Mouse (Mus musculus) liver, postnatal 0 days (tissue): ENCODE measurements around the gene Cog7. TPM values are rescaled to one million over a fixed set of nuclear protein-coding genes. Genes with fewer than 3 reads are reported as not detected.

Experiments
- ATAC-seq: fragments of 200-750 bp; cut with Nextera tagmentation; 2 replicates; pipeline ENCODE4 v1.8.0; 2017; ENCODE audit warnings: mild to moderate bottlenecking, moderate library complexity
- DNase-seq: peaks from one replicate; pipeline ENCODE4 v3.0.0-alpha.2; 2016
- H3K27ac ChIP-seq: fragments of 300-500 bp; sonication (generic); 2 replicates; pipeline ENCODE4 v1.5.1; 2014; ENCODE audit warnings: antibody characterized with exemption, moderate library complexity, mild to moderate bottlenecking, low read depth
- H3K27me3 ChIP-seq: fragments of 300-500 bp; sonication (generic); 2 replicates; pipeline ENCODE4 v1.6.1; 2014; ENCODE audit warnings: low read length, control low read depth, mixed read lengths; ENCODE audit not compliant: insufficient read depth
- H3K36me3 ChIP-seq: fragments of 300-500 bp; sonication (generic); replicated peaks from 2 replicates; pipeline ENCODE4 v1.6.1; 2014; ENCODE audit warnings: mild to moderate bottlenecking, control low read depth, low read length, moderate library complexity, mixed read lengths; ENCODE audit not compliant: insufficient read depth
- H3K4me1 ChIP-seq: fragments of 300-500 bp; sonication (generic); 2 replicates; pipeline ENCODE4 v1.6.1; 2014; ENCODE audit warnings: antibody characterized with exemption, mild to moderate bottlenecking, control low read depth; ENCODE audit not compliant: insufficient read depth
- H3K4me2 ChIP-seq: fragments of 300-500 bp; sonication (generic); 2 replicates; pipeline ENCODE4 v1.6.1; 2014; ENCODE audit warnings: low read depth, mild to moderate bottlenecking, low read length, moderate library complexity, mixed read lengths
- H3K4me3 ChIP-seq: fragments of 300-500 bp; sonication (generic); 2 replicates; pipeline ENCODE4 v1.5.1; 2014; ENCODE audit warnings: low read depth, low read length
- H3K9ac ChIP-seq: fragments of 300-500 bp; sonication (generic); replicated peaks from 2 replicates; pipeline ENCODE4 v1.6.1; 2014; ENCODE audit warnings: mild to moderate bottlenecking, moderate library complexity
- H3K9me3 ChIP-seq: fragments of 300-500 bp; sonication (generic); 2 replicates; pipeline ENCODE4 v1.6.1; 2016; ENCODE audit warnings: mild to moderate bottlenecking, control low read depth, low read length, mixed read lengths
- CTCF ChIP-seq: sonication (generic); IDR thresholded peaks from 2 replicates; pipeline ENCODE4 v1.5.1; 2016; ENCODE audit warnings: antibody characterized with exemption, low read depth
- EP300 ChIP-seq: IDR thresholded peaks from 2 replicates; pipeline ENCODE4 v1.6.1; 2016; ENCODE audit warnings: antibody characterized with exemption, low read depth, mild to moderate bottlenecking
- WGBS: fragments of 180-500 bp; shearing (Covaris S2); extraction: QIAGEN DNeasy Blood & Tissue Kit; methylation state at CpG from one replicate; pipeline ENCODE4 v1.1.7; 2014; ENCODE audit not compliant: insufficient replicate concordance; 5-methylcytosine and 5-hydroxymethylcytosine counted together
- polyA plus RNA-seq: library from polyadenylated mRNA; unstranded; fragments of >200 nt; fragmentation: Nextera tagmentation; extraction: Ambion mirVana; gene quantifications from 2 replicates; pipeline ENCODE4 v1.2.1, GENCODE M21; 2015

The Cog7 gene
- polyA plus RNA-seq, 1 experiment from 2014 or later, result 5.4 TPM

DNA sequence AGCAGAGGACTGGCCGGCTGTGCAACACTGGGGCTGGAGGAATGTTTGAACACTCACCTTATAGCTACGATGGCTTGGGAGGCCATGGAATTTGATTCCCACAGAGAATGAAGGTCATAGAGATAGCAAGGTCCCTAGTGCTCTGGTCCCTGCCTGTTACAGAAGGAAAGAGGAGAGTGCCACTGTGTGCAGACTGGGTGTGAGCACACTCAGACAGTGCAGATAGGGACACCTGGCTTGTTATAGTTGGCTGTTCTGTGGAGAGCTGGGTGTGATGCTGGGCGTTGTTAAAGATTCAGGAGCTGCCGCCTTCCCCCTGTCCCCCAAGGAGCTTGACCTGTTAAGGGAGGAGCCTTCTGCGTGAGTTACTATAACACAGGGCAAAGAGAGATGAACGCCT, 84.8 kb downstream of the Cog7 start:
- WGBS, result 57% methylated on average over 6 of the region's 6 CpGs
- DNase-seq (no peak), ATAC-seq (no peak)
- Histone ChIP-seq H3K4me3 (no peak overlapping the region), H3K9me3 (no peaks in the 10 kb centered on the region), H3K9ac (no peak overlapping the region), H3K36me3 (no peaks in the 10 kb centered on the region), H3K27ac (no peak overlapping the region), H3K4me1 (no peaks in the 10 kb centered on the region), H3K4me2 (no peak overlapping the region), H3K27me3 (peaks cover 4% of the 10 kb centered on the region; the same call in 1 of the 2 replicates)
- TF ChIP-seq CTCF (no peak), EP300 (no peak)

DNA sequence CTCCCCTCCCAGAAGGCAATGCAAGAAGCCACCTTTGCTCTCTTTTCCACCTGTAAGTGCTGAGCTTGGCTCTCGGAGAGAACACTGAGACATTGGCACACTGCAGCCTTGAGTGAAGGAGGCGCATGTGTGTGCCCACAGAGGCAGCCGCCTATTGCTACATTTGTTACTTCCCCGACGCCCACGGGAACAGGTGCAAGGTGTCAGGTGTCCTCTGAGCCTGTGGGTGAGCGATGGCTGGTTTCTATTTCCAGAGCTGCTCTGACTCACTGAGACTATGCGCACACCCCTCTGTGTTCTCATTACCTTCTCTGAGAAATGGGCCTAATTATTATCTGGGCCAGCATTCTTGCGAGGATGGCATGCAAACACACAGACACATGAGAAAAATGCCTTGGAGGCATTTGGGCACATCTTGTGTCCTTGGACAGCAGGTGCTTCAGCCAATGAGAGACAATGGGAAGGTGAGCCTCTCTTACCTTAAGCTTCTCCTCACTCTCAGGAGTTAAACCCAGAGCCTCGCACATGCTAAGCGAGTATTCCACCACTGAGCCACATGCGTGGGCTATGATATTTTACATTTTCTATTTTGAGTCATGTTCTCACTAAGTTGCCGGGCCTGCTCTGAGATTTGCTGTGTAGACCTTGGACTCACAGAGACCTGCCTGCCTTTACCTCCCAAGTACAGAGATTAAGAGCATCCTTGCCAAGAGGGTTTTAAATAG, 90.7 kb downstream of the Cog7 start:
- Histone ChIP-seq H3K4me3 (no peak overlapping the region), H3K9me3 (no peaks in the 10 kb centered on the region), H3K9ac (no peak overlapping the region), H3K4me2 (no peak overlapping the region), H3K36me3 (no peaks in the 10 kb centered on the region), H3K27me3 (no peaks in the 10 kb centered on the region), H3K4me1 (no peaks in the 10 kb centered on the region), H3K27ac (no peak overlapping the region)
- ATAC-seq (no peak), DNase-seq (no peak)
- 86% methylated on average over 13 of the region's 13 CpGs for WGBS
- TF ChIP-seq CTCF (no peak), EP300 (no peak)

DNA sequence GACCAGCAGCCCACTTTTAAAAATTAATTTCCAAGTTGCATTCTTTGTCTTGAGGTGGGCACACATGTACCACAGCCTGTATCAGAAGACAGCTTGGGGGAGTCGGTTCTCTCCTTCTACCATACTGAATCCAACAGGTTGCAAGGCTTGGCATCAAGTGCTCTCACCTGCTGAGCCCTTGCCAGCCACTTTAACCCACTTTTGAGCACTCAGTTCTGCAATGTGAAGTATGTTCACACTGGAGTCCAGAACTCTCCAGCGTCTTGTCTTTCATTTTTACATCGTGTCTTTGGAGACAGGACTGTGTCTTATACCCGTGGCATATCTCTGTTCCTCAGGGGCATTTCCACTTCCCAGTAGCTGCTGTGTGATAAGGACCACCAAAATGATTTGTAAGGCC, 101.3 kb downstream of the Cog7 start:
- no peak overlapping the region for H3K4me2 ChIP-seq
- no peak overlapping the region for H3K9ac ChIP-seq
- H3K27me3 ChIP-seq, result no peaks in the 10 kb centered on the region
- ATAC-seq, result no peak
- H3K36me3 ChIP-seq, result no peaks in the 10 kb centered on the region
- H3K4me3 ChIP-seq, result no peak overlapping the region
- WGBS, result 56% methylated on average over 4 of the region's 4 CpGs
- no peak overlapping the region for H3K27ac ChIP-seq
- TF ChIP-seq EP300 (no peak), CTCF (no peak)
- no peaks in the 10 kb centered on the region for H3K9me3 ChIP-seq
- no peaks in the 10 kb centered on the region for H3K4me1 ChIP-seq
- DNase-seq, result no peak

DNA sequence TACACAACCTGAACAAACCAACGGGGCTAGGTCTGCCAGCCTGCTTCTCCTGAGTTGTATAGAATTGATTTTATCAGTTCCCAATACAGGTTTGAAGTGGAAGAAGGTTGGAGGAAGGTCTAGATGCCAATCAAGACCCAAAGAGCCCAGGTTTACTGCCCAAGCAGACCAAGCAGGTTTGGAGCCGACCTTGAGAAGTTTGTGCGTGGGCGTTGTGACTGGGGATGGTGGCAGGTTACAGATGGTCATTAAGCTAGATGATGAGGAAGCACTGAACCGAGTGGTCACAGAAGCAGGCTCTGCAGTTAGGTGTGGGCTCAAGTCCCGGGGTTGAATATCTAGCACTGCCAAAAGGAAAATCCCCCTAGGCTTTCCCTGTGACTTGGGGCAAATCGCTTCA, 106.7 kb downstream of the Cog7 start:
- no peak overlapping the region for H3K4me2 ChIP-seq
- no peaks in the 10 kb centered on the region for H3K36me3 ChIP-seq
- 75% methylated on average over 7 of the region's 7 CpGs for WGBS
- no peak overlapping the region for H3K27ac ChIP-seq
- DNase-seq (no peak), ATAC-seq (no peak)
- H3K9ac ChIP-seq, result no peak overlapping the region
- H3K9me3 ChIP-seq, result no peaks in the 10 kb centered on the region
- H3K4me1 ChIP-seq, result no peaks in the 10 kb centered on the region
- no peaks in the 10 kb centered on the region for H3K27me3 ChIP-seq
- TF ChIP-seq EP300 (no peak), CTCF (no peak)
- no peak overlapping the region for H3K4me3 ChIP-seq

DNA sequence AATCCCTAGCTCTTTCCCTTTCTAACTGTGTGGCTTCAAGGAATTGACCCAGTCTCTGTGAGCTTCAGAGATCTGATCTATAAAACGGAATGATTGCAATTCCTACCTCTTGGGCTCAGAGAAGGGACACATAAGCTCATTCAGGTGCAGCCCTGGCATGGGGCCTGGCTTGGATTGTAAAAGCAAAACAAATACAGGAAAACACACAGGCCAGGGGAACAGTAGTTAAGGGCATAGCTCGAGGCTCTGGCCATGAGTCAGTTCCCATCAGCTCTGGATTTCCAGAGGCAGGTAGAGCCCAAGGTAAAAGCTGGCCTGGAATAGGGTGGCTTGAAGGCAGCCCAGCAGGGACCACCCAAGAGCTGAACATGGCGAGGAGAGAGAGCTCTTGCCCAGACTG, 107.5 kb downstream of the Cog7 start:
- no peak overlapping the region for H3K9ac ChIP-seq
- H3K9me3 ChIP-seq, result no peaks in the 10 kb centered on the region
- no peak for ATAC-seq
- no peak overlapping the region for H3K4me3 ChIP-seq
- TF ChIP-seq EP300 (no peak), CTCF (no peak)
- H3K36me3 ChIP-seq, result no peaks in the 10 kb centered on the region
- WGBS, result 54% methylated on average over 3 of the region's 3 CpGs
- H3K4me2 ChIP-seq, result no peak overlapping the region
- H3K27ac ChIP-seq, result no peak overlapping the region
- no peaks in the 10 kb centered on the region for H3K4me1 ChIP-seq
- no peaks in the 10 kb centered on the region for H3K27me3 ChIP-seq
- DNase-seq, result no peak

DNA sequence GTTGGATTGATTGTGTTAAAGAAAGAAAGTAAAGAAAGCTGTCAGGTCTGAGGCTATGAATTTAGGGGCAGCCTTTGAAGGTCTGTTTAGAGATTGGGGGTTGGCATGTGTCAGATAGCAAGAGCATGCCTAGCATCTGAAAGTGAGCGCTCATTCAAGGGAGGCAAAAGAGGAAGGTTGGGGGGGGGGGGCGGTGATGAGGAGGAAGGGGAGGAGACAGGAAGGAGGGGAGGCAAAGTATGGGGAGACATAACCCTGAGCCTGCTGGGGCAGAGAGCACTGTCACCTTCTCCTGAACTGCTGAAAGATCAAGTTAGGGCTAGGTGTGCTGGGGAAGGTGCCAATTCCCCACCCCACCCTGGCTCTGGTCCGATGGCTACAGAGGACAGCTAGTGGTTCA, 109.9 kb downstream of the Cog7 start:
- TF ChIP-seq EP300, result no peak
- TF ChIP-seq CTCF, result no peak
- no peaks in the 10 kb centered on the region for H3K36me3 ChIP-seq
- H3K9ac ChIP-seq, result no peak overlapping the region
- no peaks in the 10 kb centered on the region for H3K27me3 ChIP-seq
- no peak overlapping the region for H3K27ac ChIP-seq
- WGBS, result 49% methylated on average over 2 of the region's 3 CpGs
- H3K4me2 ChIP-seq, result no peak overlapping the region
- no peak for DNase-seq
- ATAC-seq, result no peak
- no peak overlapping the region for H3K4me3 ChIP-seq
- no peaks in the 10 kb centered on the region for H3K4me1 ChIP-seq
- H3K9me3 ChIP-seq, result no peaks in the 10 kb centered on the region
